Mouse (Mus musculus): ENCODE data around the gene Ccdc153.
A peak's percentile ranks its signal among the peaks of the same experiment; 100 is the strongest.

Ccdc153 gene

GRCm38 (mm10) chr9:44240399-44240798 lies at the start of gene Ccdc153:
TSS of gene Ccdc153 (plus strand) at chr9:44240676.
- DNase-seq (ENCODE audit: low read depth, low spot score) = no peak

- no peak for DNase-seq (ENCODE audit: low read depth, low spot score)
Observed at GRCm38 (mm10) chr9:44191166-44191565, 49.3 kb upstream of the Ccdc153 start.

GRCm38 (mm10) chr9:44192312-44192711 lies 48.2 kb upstream of the Ccdc153 start:
- DNase-seq (ENCODE audit: low read depth, low spot score) = no peak

GRCm38 (mm10) chr9:44192794-44193193 lies 47.7 kb upstream of the Ccdc153 start:
- DNase-seq (ENCODE audit: low read depth, low spot score) = no peak

- DNase-seq (ENCODE audit: low read depth, low spot score) = no peak
Observed at GRCm38 (mm10) chr9:44194000-44194399, 46.5 kb upstream of the Ccdc153 start.

GRCm38 (mm10) chr9:44196354-44196753 lies 44.1 kb upstream of the Ccdc153 start:
- no peak for DNase-seq (ENCODE audit: low read depth, low spot score)

- no peak for DNase-seq (ENCODE audit: low read depth, low spot score)
Observed at GRCm38 (mm10) chr9:44199166-44199565, 41.3 kb upstream of the Ccdc153 start.

GRCm38 (mm10) chr9:44199580-44199979 lies 40.9 kb upstream of the Ccdc153 start:
- no peak for DNase-seq (ENCODE audit: low read depth, low spot score)

- no peak for DNase-seq (ENCODE audit: low read depth, low spot score)
Observed at GRCm38 (mm10) chr9:44200458-44200857, 40.0 kb upstream of the Ccdc153 start.

GRCm38 (mm10) chr9:44207840-44208239 lies 32.6 kb upstream of the Ccdc153 start:
- no peak for DNase-seq (ENCODE audit: low read depth, low spot score)

- no peak for DNase-seq (ENCODE audit: low read depth, low spot score)
Observed at GRCm38 (mm10) chr9:44209416-44209815, 31.1 kb upstream of the Ccdc153 start.

- DNase-seq (ENCODE audit: low read depth, low spot score) = no peak
Observed at GRCm38 (mm10) chr9:44212406-44212805, 28.1 kb upstream of the Ccdc153 start.

- no peak for DNase-seq (ENCODE audit: low read depth, low spot score)
Observed at GRCm38 (mm10) chr9:44213538-44213937, 26.9 kb upstream of the Ccdc153 start.

- no peak for DNase-seq (ENCODE audit: low read depth, low spot score)
Observed at GRCm38 (mm10) chr9:44225993-44226392, 14.5 kb upstream of the Ccdc153 start.

GRCm38 (mm10) chr9:44231609-44232008 lies 8.9 kb upstream of the Ccdc153 start:
- DNase-seq (ENCODE audit: low read depth, low spot score) = no peak

- no peak for DNase-seq (ENCODE audit: low read depth, low spot score)
Observed at GRCm38 (mm10) chr9:44233021-44233801, 7.3 kb upstream of the Ccdc153 start.

- DNase-seq (ENCODE audit: low read depth, low spot score) = peak; percentile 94
Observed at GRCm38 (mm10) chr9:44233802-44234478, 6.5 kb upstream of the Ccdc153 start, which contains the start of gene Cbl. TSS of gene Cbl (minus strand) at chr9:44234049.

- no peak for DNase-seq (ENCODE audit: low read depth, low spot score)
Observed at GRCm38 (mm10) chr9:44234479-44235427, 5.7 kb upstream of the Ccdc153 start.

GRCm38 (mm10) chr9:44236601-44237000 lies 3.9 kb upstream of the Ccdc153 start:
- DNase-seq (ENCODE audit: low read depth, low spot score) = no peak

- no peak for DNase-seq (ENCODE audit: low read depth, low spot score)
Observed at GRCm38 (mm10) chr9:44237128-44237527, 3.3 kb upstream of the Ccdc153 start.

GRCm38 (mm10) chr9:44238501-44239190 lies 1.8 kb upstream of the Ccdc153 start:
- no peak for DNase-seq (ENCODE audit: low read depth, low spot score)
